Mouse (Mus musculus) frontal cortex, postnatal 25 days (tissue): ENCODE data around the gene Iqschfp.

Experiments
- DNase-seq, 2 experiments: peaks; one replicate each; pipeline ENCODE4 v3.0.0; 2022; ENCODE audit warnings: low spot score in 2 of 2

The Iqschfp gene

GRCm38 (mm10) chr3:68492513-68492912, 600.5 kb downstream of the Iqschfp start:
- no peak for DNase-seq

GRCm38 (mm10) chr3:68493170-68493585, 601.1 kb downstream of the Iqschfp start:
- DNase-seq, result peak in 1 of 2 experiments; percentile 38

- DNase-seq, result peak; percentile 54 to 62
Observed at GRCm38 (mm10) chr3:68493586-68494295, 601.7 kb downstream of the Iqschfp start.

GRCm38 (mm10) chr3:68494296-68495095, 602.5 kb downstream of the Iqschfp start:
- no peak for DNase-seq

GRCm38 (mm10) chr3:68495096-68495735, 603.2 kb downstream of the Iqschfp start:
- peak; percentile 34 to 48 for DNase-seq

- no peak for DNase-seq
Observed at GRCm38 (mm10) chr3:68495736-68496242, 603.8 kb downstream of the Iqschfp start.

GRCm38 (mm10) chr3:68496513-68496912, 604.5 kb downstream of the Iqschfp start:
- DNase-seq, result no peak

- no peak for DNase-seq
Observed at GRCm38 (mm10) chr3:68499532-68500152, 607.6 kb downstream of the Iqschfp start.

- no peak for DNase-seq
Observed at GRCm38 (mm10) chr3:68504838-68505237, 612.8 kb downstream of the Iqschfp start.

GRCm38 (mm10) chr3:68506769-68507318, 614.8 kb downstream of the Iqschfp start:
- DNase-seq, result no peak

- DNase-seq, result peak in 1 of 2 experiments; percentile 24
Observed at GRCm38 (mm10) chr3:68508629-68509028, 616.6 kb downstream of the Iqschfp start.

GRCm38 (mm10) chr3:68510872-68511271, 618.8 kb downstream of the Iqschfp start:
- DNase-seq, result no peak

- no peak for DNase-seq
Observed at GRCm38 (mm10) chr3:68511744-68512143, 619.7 kb downstream of the Iqschfp start.

GRCm38 (mm10) chr3:68512327-68512726, 620.3 kb downstream of the Iqschfp start:
- DNase-seq, result no peak

GRCm38 (mm10) chr3:68513340-68514119, 621.5 kb downstream of the Iqschfp start:
- no peak for DNase-seq

GRCm38 (mm10) chr3:68514120-68514497, 622.1 kb downstream of the Iqschfp start:
- DNase-seq, result no peak

- DNase-seq, result no peak
Observed at GRCm38 (mm10) chr3:68514717-68515116, 622.7 kb downstream of the Iqschfp start.

- DNase-seq, result no peak
Observed at GRCm38 (mm10) chr3:68516393-68517081, 624.5 kb downstream of the Iqschfp start.

GRCm38 (mm10) chr3:68517236-68517635, 625.2 kb downstream of the Iqschfp start:
- no peak for DNase-seq

GRCm38 (mm10) chr3:68518041-68518440, 626.0 kb downstream of the Iqschfp start:
- no peak for DNase-seq
